Mouse (Mus musculus) hindbrain, embryonic 12.5 days (tissue): ENCODE results near the gene Cep41. TPM values are rescaled to one million over a fixed set of nuclear protein-coding genes. Genes with fewer than 3 reads are reported as not detected.

Experiments used
- ATAC-seq: fragments of 200-750 bp; cut with Nextera tagmentation; 2 replicates; pipeline ENCODE4 v1.8.0; 2017; ENCODE audit warnings: moderate TSS enrichment; ENCODE audit not compliant: low FRiP score
- H3K27ac ChIP-seq: fragments of 300-500 bp; sonication (generic); 2 replicates; pipeline ENCODE4 v1.5.1; 2016; ENCODE audit warnings: mild to moderate bottlenecking
- H3K27me3 ChIP-seq: fragments of 300-500 bp; sonication (generic); 2 replicates; pipeline ENCODE4 v1.6.1; 2016; ENCODE audit warnings: mild to moderate bottlenecking
- H3K36me3 ChIP-seq: fragments of 300-500 bp; sonication (generic); 2 replicates; pipeline ENCODE4 v1.6.1; 2016; ENCODE audit warnings: mild to moderate bottlenecking
- H3K4me1 ChIP-seq: fragments of 300-500 bp; sonication (generic); 2 replicates; pipeline ENCODE4 v1.6.1; 2016
- H3K4me2 ChIP-seq: fragments of 300-500 bp; sonication (generic); replicated peaks from 2 replicates; pipeline ENCODE4 v1.6.1; 2016; ENCODE audit warnings: mild to moderate bottlenecking
- H3K4me3 ChIP-seq: fragments of 300-500 bp; sonication (generic); 2 replicates; pipeline ENCODE4 v1.5.1; 2016; ENCODE audit warnings: mild to moderate bottlenecking
- H3K9ac ChIP-seq: fragments of 300-500 bp; sonication (generic); 2 replicates; pipeline ENCODE4 v1.6.1; 2016; ENCODE audit warnings: mild to moderate bottlenecking, moderate library complexity
- H3K9me3 ChIP-seq: fragments of 300-500 bp; sonication (generic); replicated peaks from 2 replicates; pipeline ENCODE4 v1.6.1; 2016; ENCODE audit warnings: mild to moderate bottlenecking
- WGBS: fragments of 180-500 bp; shearing (Covaris S2); methylation state at CpG from one replicate; pipeline ENCODE4 v1.1.7; 2016; 5-methylcytosine and 5-hydroxymethylcytosine counted together
- polyA plus RNA-seq: library from polyadenylated mRNA; unstranded; fragments of >200 nt; fragmentation: Nextera tagmentation; extraction: Ambion mirVana; gene quantifications from 2 replicates; pipeline ENCODE4 v1.2.1, GENCODE M21; 2016

Gene Cep41
- polyA plus RNA-seq, result 20.5 and 21.9 TPM in 2 replicates

DNA sequence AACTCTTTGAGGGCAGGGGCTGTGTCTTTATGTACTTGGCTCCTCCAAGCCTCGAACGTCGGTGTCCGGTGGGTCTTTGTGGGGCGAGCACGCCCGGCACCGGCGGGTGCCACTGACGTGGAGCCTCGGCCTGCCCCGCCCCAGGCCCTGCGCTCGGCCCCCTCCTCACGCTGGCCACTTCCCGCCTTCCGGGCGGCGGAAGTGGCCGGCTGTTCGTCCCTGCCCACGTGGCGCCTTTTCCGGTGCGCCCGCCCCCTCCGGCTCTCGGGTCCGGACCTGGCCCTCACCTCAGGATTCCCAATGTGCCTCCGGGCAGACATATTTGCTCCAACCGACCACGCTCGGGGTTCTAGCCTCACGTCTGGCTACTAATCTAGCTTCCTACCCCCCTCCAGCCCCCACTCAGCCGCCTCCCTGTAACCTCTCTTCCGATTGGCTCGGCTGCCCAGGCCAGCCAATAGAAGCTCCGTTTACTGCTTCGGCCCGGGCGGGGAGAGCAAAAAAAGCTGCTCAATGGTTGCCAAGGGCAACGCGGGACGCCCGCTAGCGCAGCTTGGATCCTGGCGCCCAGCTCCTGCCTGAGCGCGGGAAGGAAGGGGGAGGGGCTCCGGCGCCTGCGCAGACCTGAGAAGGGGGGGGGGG is at the start of gene Cep41:
Gene Cep41, minus strand, starts transcription at position 400 of the 642 bp plus-strand sequence.
- Histone ChIP-seq H3K9me3 (no peaks in the 10 kb centered on the region), H3K4me2 (peak within 1 kb of the TSS; percentile 66), H3K27ac (peak within 1 kb of the TSS; percentile 94), H3K36me3 (no peaks in the 10 kb centered on the region), H3K4me1 (peaks cover 15% of the 10 kb centered on the region), H3K27me3 (no peaks in the 10 kb centered on the region), H3K9ac (peak within 1 kb of the TSS; percentile 62), H3K4me3 (peak within 1 kb of the TSS; percentile 58)
- under 1% methylated on average over 46 of the region's 52 CpGs for WGBS
- peak; percentile 98 for ATAC-seq

DNA sequence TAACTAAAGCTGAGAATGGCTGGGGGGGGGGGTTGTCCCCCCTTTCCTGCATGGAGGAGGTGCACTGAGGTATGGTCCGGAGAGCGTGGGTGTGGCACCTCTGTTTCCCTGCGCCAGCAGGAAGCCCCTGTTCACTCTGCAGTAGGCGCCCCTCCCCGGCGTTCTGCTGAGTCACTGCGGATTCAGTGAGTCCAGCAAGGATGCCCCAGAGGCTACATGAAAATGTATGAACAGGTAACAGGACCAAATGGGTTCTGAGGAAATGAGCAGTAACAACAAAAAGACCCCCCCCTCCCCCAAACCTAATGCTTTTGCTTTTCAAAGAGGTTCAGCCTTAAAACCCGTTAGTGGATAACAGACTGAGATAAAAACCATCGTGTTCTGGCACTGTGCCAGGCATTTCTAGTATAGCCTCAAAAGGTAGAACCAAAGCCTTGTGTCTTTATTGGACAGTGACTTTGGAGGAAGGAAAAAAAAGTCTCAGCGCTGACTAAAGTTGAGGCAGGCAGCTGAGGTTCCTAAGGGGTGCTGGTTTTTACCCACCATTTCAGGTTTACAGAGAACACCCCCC is 45.7 kb upstream of the Cep41 start:
- H3K9ac ChIP-seq, result peak overlapping the region; percentile 68
- H3K36me3 ChIP-seq, result peaks cover 24% of the 10 kb centered on the region
- peaks cover 9% of the 10 kb centered on the region for H3K4me1 ChIP-seq
- H3K27me3 ChIP-seq, result no peaks in the 10 kb centered on the region
- peak overlapping the region; percentile 50 for H3K4me3 ChIP-seq
- 50% methylated on average over 10 of the region's 10 CpGs for WGBS
- peak overlapping the region; percentile 50 for H3K4me2 ChIP-seq
- no peak for ATAC-seq
- H3K27ac ChIP-seq, result peak overlapping the region; percentile 82; the same call in 1 of the 2 replicates
- H3K9me3 ChIP-seq, result peaks cover 41% of the 10 kb centered on the region

DNA sequence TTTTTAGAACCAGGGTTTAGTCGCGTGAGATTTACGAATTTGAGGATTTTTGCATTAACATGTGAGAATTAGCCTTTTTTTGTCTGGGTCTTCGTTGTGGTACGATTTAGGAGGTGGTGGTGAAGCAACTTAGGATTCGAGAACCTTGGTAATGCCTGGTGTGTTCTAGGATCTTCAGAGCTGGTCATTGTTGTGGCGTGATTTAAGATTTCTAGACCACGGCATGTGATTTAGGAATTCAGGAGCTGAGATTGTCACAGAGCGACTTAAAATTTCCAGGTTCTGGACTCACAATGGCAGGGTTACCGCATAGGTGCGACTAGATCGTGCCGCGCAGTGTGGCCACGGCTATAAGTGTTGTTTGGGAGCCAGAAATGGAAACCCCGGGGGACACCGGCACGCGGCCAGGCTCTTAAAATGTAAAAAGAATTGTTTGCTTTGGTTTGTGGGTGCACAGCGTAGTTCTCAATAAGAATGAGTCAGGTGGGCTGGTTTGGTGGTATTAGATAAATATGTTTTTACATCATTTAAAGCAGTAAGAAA is 45.0 kb upstream of the Cep41 start:
- H3K36me3 ChIP-seq, result peaks cover 17% of the 10 kb centered on the region
- H3K27me3 ChIP-seq, result no peaks in the 10 kb centered on the region
- peaks cover 41% of the 10 kb centered on the region for H3K9me3 ChIP-seq
- 38% methylated on average over 20 of the region's 20 CpGs for WGBS
- peak overlapping the region; percentile 82 for H3K27ac ChIP-seq
- no peak for ATAC-seq
- H3K4me3 ChIP-seq, result peak overlapping the region; percentile 50
- peak overlapping the region; percentile 68 for H3K9ac ChIP-seq
- H3K4me2 ChIP-seq, result peak overlapping the region; percentile 50
- H3K4me1 ChIP-seq, result peaks cover 12% of the 10 kb centered on the region

DNA sequence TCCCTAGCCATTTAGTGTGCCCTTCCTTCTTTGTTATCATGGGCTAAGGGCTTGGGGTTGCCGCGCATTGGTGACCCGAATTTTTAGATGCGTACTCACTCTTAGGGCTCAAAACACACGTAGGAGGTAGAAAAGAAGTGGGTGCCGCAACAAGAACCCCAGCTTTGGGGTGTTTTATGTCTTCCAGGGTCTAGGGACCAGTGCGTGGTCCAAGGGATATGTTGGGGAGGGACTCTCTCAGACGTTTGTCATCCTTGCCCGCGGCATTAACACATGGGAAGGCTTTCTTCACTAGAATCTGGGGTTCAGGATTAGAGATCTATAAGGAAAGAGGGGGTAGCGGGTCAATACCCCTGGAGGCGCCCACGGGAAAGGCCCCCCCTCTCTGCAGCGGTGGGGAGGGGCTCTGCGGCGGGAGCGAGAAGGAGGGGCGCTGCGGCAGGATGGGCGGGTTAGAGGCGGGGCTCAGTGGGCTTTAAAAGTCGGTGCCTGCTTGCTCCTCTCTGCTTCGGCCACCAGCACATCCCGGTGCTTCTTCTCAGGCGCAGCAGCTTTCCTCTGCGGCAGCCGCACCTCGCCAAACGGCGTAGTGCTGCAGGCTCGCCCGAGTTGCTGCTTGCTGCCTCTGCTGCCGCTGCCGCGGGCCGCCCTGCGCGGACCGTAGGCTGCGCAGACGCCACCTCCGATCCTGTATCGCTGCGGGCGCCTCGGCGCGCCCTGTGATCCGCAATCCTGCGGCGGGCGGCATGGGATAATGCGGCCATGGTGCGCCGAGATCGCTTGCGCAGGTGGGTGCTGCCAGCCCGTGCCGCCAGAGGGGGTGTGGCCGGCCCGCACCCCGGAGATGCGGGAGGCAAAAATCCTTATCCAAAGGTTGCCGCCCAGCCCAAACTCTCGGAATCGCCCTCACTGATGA is 44.3 kb upstream of the Cep41 start:
- H3K36me3 ChIP-seq, result peaks cover 11% of the 10 kb centered on the region
- peak; percentile 52 for ATAC-seq
- peak overlapping the region; percentile 50 for H3K4me3 ChIP-seq
- peaks cover 41% of the 10 kb centered on the region for H3K9me3 ChIP-seq
- H3K27ac ChIP-seq, result peak overlapping the region; percentile 82
- H3K27me3 ChIP-seq, result no peaks in the 10 kb centered on the region
- WGBS, result 49% methylated on average over 62 of the region's 66 CpGs
- peak overlapping the region; percentile 68 for H3K9ac ChIP-seq
- peaks cover 19% of the 10 kb centered on the region for H3K4me1 ChIP-seq
- peak overlapping the region; percentile 50 for H3K4me2 ChIP-seq

DNA sequence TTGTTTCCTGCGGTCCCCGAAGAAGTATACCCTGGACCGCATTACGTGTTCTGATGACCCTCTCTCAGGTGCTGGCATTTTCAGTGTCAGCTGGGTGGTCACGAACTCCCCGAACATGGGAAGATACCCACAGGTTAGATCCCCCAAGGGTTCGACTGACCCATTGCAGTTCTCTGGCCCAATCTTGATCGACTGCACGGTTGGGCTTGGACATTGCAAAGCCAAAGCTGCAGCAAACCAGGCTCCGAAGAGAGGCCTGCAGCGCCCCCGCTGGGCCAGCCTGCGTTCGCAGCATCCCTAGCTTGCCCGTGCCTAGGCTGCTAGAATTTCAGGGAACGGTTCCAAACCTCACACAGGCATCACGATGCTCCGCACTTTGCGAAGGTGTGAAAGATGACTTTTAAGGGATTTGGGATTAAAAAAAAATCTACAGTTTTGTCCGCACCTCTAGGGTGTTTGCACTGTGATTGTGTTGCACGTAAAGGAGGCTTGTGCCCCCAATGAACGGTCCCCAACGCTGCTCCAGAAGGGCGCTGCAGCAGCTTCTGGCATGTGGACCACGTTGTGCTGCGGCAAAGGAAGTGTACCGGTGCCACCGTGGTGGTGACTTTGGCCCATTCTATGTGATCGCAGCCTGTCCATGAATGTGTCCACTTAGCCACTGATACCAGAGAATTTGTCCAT is 43.5 kb upstream of the Cep41 start:
- Histone ChIP-seq H3K27ac (peak overlapping the region; percentile 82), H3K4me3 (peak overlapping the region; percentile 50), H3K9ac (peak overlapping the region; percentile 46; the same call in 1 of the 2 replicates), H3K9me3 (peaks cover 41% of the 10 kb centered on the region), H3K27me3 (no peaks in the 10 kb centered on the region), H3K4me2 (peak overlapping the region; percentile 50), H3K36me3 (0 out of 2 replicates have a peak, but pooled peaks cover 3% of the 10 kb centered on the region), H3K4me1 (peaks cover 22% of the 10 kb centered on the region)
- WGBS, result 50% methylated on average over 29 of the region's 29 CpGs
- peak; percentile 68 for ATAC-seq

DNA sequence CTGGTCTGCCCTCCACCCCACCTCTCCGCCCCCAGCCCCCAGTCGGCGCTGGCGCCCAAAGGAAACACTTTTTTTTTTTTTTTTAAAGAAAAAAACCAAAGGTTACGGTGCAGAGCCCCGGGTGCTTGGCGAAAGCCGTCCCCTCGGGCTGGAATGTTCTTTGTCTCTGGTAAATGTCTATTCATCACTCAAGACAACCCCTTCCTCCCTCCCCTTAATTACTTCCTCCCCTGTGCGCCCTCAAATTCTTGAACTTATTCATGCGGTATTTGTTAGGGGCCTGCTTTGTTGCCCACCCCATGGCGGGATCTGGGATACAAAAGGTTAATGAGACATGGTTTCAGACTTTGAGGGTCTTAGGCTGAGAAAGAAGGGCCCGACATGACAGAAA is 42.8 kb upstream of the Cep41 start:
- ATAC-seq, result peak; percentile 21; the same call in 1 of the 2 replicates
- Histone ChIP-seq H3K4me3 (no peak overlapping the region; the same call in 1 of the 2 replicates), H3K27me3 (no peaks in the 10 kb centered on the region), H3K9me3 (peaks cover 41% of the 10 kb centered on the region), H3K9ac (no peak overlapping the region), H3K4me1 (peaks cover 22% of the 10 kb centered on the region), H3K4me2 (peak overlapping the region; percentile 50), H3K36me3 (no peaks in the 10 kb centered on the region), H3K27ac (peak overlapping the region; percentile 82)
- 58% methylated on average over 13 of the region's 13 CpGs for WGBS

DNA sequence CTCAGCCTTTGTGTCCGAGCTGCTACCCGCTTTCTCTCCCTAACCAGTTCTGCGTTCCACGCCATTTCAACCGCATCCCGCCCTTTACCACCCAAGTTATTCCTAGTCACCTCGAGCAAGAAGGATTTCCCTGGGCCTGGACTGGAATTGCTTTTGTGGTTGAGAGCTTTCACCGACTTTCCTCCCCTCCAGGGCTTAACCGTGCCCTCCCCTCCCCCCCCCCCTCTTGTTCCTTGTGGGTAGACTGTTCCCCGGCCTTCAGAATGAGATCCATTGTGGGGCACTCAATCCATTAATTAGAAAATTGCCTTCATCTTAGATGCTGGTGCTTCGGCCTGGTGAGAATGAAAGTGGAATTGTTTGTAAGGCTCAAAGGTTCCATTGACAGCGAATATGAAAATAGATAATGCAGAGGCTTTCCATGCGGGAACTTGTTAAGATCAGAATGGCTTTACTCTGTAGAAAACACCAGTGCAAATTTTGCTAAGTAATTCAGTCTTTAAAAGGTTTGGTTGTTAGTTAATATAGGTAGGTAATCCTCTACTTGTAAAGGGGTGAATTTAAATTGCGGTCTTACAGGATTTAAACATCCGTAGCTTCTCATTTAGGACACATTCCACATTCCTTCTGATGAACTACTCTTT is 42.3 kb upstream of the Cep41 start:
- ATAC-seq, result no peak
- H3K9me3 ChIP-seq, result peaks cover 41% of the 10 kb centered on the region
- peaks cover 22% of the 10 kb centered on the region for H3K4me1 ChIP-seq
- peak overlapping the region; percentile 12 for H3K4me3 ChIP-seq
- peak overlapping the region; percentile 82 for H3K27ac ChIP-seq
- H3K27me3 ChIP-seq, result no peaks in the 10 kb centered on the region
- H3K36me3 ChIP-seq, result no peaks in the 10 kb centered on the region
- 54% methylated on average over 15 of the region's 15 CpGs for WGBS
- H3K4me2 ChIP-seq, result peak overlapping the region; percentile 50
- H3K9ac ChIP-seq, result 0 out of 2 replicates have a peak overlapping the region, but pooled peaks have one; percentile 23

DNA sequence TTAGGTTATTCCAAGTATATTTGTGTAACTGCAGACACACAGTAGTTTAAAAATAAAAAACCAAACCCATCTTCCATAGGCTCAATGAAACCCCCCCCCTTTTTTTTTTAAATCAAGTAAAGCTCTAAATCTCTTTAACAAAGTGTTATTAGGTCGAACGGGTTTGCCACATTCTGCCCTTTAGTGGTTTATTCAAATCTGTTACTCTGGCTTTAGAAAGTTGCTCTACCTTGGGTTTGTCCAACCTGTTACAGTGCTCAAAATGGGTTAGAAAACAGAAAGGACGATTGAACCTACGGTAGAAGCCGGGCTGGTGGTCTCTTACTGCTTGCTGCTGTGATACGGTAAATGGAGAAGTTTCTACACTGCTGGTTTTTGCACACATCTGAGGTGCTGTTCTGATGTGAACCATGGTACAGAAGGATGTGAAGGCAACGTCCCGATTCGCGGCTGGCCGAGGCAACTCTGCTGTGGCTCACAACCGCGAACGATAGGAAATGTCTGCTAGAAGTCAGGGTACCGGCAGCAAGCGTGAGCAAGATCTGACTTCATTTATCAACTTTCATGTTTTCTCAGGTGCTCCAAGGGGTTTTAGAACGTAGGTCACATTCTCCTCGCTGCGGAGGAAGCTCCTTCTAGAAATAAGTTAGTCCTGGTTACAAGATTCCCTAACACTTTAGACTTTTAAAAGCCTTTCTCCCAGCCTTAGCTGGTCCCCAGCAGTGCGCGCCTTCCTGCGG is 41.6 kb upstream of the Cep41 start:
- Histone ChIP-seq H3K27me3 (no peaks in the 10 kb centered on the region), H3K4me1 (peaks cover 22% of the 10 kb centered on the region), H3K4me3 (peak overlapping the region; percentile 12), H3K9ac (peak overlapping the region; percentile 23; the same call in 1 of the 2 replicates), H3K36me3 (no peaks in the 10 kb centered on the region), H3K27ac (peak overlapping the region; percentile 82), H3K4me2 (peak overlapping the region; percentile 50), H3K9me3 (peaks cover 38% of the 10 kb centered on the region)
- no peak for ATAC-seq
- 46% methylated on average over 22 of the region's 22 CpGs for WGBS

DNA sequence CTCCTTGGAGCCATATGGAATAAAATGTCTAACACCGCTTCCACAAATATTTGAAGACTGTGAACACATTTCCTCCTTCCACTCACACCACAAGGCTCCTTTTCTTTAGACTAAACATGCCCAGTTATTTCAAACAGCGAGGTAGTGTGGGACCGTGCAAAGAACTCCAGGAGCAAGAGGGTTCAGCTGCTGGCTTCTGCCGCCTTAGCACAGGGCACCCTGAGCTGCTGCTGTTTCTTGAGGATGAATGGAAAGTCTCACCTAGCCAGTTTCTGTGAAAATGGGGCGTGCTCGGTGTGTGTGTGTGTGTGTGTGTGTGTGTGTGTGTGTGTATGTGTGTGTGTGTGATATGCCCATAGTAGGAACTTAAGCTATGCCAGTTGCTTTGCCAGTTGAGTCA is 40.9 kb upstream of the Cep41 start:
- Histone ChIP-seq H3K4me2 (peak overlapping the region; percentile 50), H3K27me3 (no peaks in the 10 kb centered on the region), H3K36me3 (no peaks in the 10 kb centered on the region), H3K27ac (peak overlapping the region; percentile 82), H3K9me3 (peaks cover 31% of the 10 kb centered on the region), H3K4me1 (peaks cover 27% of the 10 kb centered on the region), H3K9ac (no peak overlapping the region), H3K4me3 (no peak overlapping the region)
- ATAC-seq, result no peak
- WGBS, result 59% methylated on average over 6 of the region's 6 CpGs

DNA sequence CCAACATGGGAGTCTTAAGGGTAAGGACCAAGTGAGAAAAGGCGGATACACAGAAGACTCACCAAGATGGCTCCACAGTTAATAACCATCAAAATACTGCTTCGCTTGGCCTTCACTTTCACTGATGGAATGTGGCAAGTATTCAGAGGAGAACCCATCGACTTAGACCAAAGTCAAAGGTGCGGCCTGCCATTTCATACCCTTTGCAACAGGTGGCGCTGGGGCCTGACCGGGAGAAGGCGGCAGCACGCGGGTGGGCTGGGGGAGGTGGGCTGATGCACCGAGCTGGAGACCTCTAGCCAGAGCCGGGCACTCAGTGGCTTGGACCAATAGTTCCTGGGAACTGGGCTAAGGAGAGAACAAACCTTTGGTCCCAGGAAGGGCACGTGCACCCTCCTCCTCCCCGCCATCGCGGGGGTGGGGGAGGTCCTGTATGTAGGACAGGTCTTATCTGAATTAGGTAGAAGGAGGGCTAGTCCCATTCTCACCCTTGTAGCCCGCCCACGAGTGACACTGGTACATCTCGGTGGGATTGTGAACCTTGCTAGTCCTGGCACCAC is 39.1 kb upstream of the Cep41 start:
- no peak overlapping the region for H3K9ac ChIP-seq
- no peaks in the 10 kb centered on the region for H3K36me3 ChIP-seq
- 50% methylated on average over 18 of the region's 18 CpGs for WGBS
- peaks cover 16% of the 10 kb centered on the region for H3K9me3 ChIP-seq
- no peak overlapping the region for H3K4me3 ChIP-seq
- H3K27me3 ChIP-seq, result no peaks in the 10 kb centered on the region
- ATAC-seq, result no peak
- H3K4me2 ChIP-seq, result no peak overlapping the region
- H3K4me1 ChIP-seq, result peaks cover 30% of the 10 kb centered on the region
- H3K27ac ChIP-seq, result peak overlapping the region; percentile 52; the same call in 1 of the 2 replicates
